Mouse (Mus musculus) kidney, postnatal 10 days (tissue): Measurements from ENCODE around the gene Rbfox1.
A peak's percentile ranks its signal among the peaks of the same experiment; 100 is the strongest.

Experiments used
- DNase-seq: peaks from one replicate; pipeline ENCODE4 v3.0.0; 2021; ENCODE audit warnings: mixed read lengths

Gene Rbfox1

GRCm38 (mm10) chr16:5992045-5993011 is 107.2 kb downstream of the Rbfox1 start:
- no peak for DNase-seq

GRCm38 (mm10) chr16:5997136-5997535 is 112.0 kb downstream of the Rbfox1 start:
- no peak for DNase-seq

- DNase-seq, result peak; percentile 18
Measured at GRCm38 (mm10) chr16:5997651-5998050, 112.5 kb downstream of the Rbfox1 start.

- DNase-seq, result peak; percentile 14
Measured at GRCm38 (mm10) chr16:6000016-6000415, 114.9 kb downstream of the Rbfox1 start.

GRCm38 (mm10) chr16:6006996-6007395 is 121.8 kb downstream of the Rbfox1 start:
- DNase-seq, result no peak

GRCm38 (mm10) chr16:6012853-6013252 is 127.7 kb downstream of the Rbfox1 start:
- no peak for DNase-seq

- DNase-seq, result peak; percentile 89
Measured at GRCm38 (mm10) chr16:6018639-6019038, 133.5 kb downstream of the Rbfox1 start.

- no peak for DNase-seq
Measured at GRCm38 (mm10) chr16:6019361-6019760, 134.2 kb downstream of the Rbfox1 start.

GRCm38 (mm10) chr16:6031280-6031679 is 146.1 kb downstream of the Rbfox1 start:
- DNase-seq, result no peak

GRCm38 (mm10) chr16:6032563-6032962 is 147.4 kb downstream of the Rbfox1 start:
- no peak for DNase-seq

GRCm38 (mm10) chr16:6034876-6035275 is 149.7 kb downstream of the Rbfox1 start:
- DNase-seq, result no peak

GRCm38 (mm10) chr16:6037009-6037408 is 151.9 kb downstream of the Rbfox1 start:
- DNase-seq, result no peak

GRCm38 (mm10) chr16:6042766-6043165 is 157.6 kb downstream of the Rbfox1 start:
- no peak for DNase-seq

GRCm38 (mm10) chr16:6048601-6049000 is 163.4 kb downstream of the Rbfox1 start:
- DNase-seq, result no peak

GRCm38 (mm10) chr16:6062495-6062894 is 177.3 kb downstream of the Rbfox1 start:
- no peak for DNase-seq

GRCm38 (mm10) chr16:6065481-6065880 is 180.3 kb downstream of the Rbfox1 start:
- DNase-seq, result no peak

- DNase-seq, result no peak
Measured at GRCm38 (mm10) chr16:6075442-6076050, 190.4 kb downstream of the Rbfox1 start.

- no peak for DNase-seq
Measured at GRCm38 (mm10) chr16:6079017-6079416, 193.9 kb downstream of the Rbfox1 start.

GRCm38 (mm10) chr16:6084701-6085365 is 199.7 kb downstream of the Rbfox1 start:
- no peak for DNase-seq

GRCm38 (mm10) chr16:6086200-6086599 is 201.0 kb downstream of the Rbfox1 start:
- DNase-seq, result no peak

GRCm38 (mm10) chr16:6091326-6092123 is 206.4 kb downstream of the Rbfox1 start:
- no peak for DNase-seq

- DNase-seq, result no peak
Measured at GRCm38 (mm10) chr16:6095604-6096372, 210.6 kb downstream of the Rbfox1 start.
